Mouse (Mus musculus) thymus, adult 2 months (tissue): ENCODE results near the gene Casc4.

Source experiments
- CTCF ChIP-seq: fragments of 200-500 bp; IDR thresholded peaks from 2 replicates; pipeline ENCODE4 v1.5.1; 2012; ENCODE audit warnings: mild to moderate bottlenecking, control low read depth, low read length, moderate library complexity, borderline replicate concordance; ENCODE audit not compliant: control insufficient read depth, poor library complexity, insufficient read depth; ENCODE audit errors: extremely low read depth
- POLR2A ChIP-seq: fragments of 200-500 bp; IDR thresholded peaks from 2 replicates; pipeline ENCODE4 v1.6.1; 2012; ENCODE audit warnings: mild to moderate bottlenecking, low read length, control low read depth, moderate library complexity; ENCODE audit not compliant: control insufficient read depth, poor library complexity, insufficient read depth; ENCODE audit errors: extremely low read depth

DNA sequence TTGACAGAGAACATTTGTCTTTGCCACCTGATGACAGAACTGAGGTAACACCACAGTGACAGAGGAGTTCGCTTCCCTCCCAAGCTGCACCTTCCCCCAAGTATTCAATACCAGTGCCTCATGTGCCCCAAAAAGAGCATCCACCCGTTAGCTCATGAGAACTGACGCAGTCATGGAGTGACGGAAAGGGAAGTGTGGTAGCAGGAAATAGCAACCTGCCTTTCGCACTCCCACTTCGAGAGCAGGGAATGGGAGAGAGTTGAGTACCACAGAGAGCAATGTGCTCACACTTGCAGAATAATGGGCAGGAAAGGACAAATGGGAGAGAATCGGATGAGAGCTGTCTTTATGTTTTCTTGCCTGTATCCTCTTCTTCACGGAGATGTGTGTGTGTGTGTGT, 20.7 kb upstream of the Casc4 start:
- no peak for TF ChIP-seq CTCF
- no peak for TF ChIP-seq POLR2A
